Mouse (Mus musculus) spleen, adult 2 months (tissue): ENCODE data around the gene Hnrnpa3.

Source experiments
- CTCF ChIP-seq: fragments of 200-500 bp; IDR thresholded peaks from 2 replicates; pipeline ENCODE4 v1.5.1; 2011; ENCODE audit warnings: mild to moderate bottlenecking, inconsistent platforms; ENCODE audit not compliant: insufficient read depth, insufficient read length, insufficient replicate concordance; ENCODE audit errors: extremely low read depth
- POLR2A ChIP-seq: fragments of 200-500 bp; IDR thresholded peaks from 2 replicates; pipeline ENCODE4 v1.6.1; 2011; ENCODE audit warnings: low read depth, low read length, inconsistent platforms

DNA sequence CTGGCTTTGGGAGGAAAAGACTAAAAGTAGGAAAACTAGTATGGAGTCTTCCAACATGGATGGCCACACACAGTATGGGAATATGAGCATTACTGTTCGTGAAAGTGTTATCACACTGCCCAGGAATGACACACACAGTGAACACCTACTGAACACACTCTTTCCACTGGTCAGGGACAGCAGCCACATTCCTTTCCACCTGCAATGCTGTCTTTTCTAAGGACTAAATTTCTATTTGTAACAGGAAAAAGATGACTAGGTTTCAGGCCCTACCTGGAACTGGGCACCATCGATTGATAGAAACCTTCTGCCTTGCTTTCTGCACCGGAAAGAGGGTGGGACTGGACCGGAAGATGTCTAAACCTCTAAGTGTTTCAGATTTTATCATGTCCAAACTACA lies 31.6 kb downstream of the Hnrnpa3 start:
- TF ChIP-seq CTCF (no peak), POLR2A (no peak)
